Mouse (Mus musculus): ENCODE results near the gene Hectd4.

DNA sequence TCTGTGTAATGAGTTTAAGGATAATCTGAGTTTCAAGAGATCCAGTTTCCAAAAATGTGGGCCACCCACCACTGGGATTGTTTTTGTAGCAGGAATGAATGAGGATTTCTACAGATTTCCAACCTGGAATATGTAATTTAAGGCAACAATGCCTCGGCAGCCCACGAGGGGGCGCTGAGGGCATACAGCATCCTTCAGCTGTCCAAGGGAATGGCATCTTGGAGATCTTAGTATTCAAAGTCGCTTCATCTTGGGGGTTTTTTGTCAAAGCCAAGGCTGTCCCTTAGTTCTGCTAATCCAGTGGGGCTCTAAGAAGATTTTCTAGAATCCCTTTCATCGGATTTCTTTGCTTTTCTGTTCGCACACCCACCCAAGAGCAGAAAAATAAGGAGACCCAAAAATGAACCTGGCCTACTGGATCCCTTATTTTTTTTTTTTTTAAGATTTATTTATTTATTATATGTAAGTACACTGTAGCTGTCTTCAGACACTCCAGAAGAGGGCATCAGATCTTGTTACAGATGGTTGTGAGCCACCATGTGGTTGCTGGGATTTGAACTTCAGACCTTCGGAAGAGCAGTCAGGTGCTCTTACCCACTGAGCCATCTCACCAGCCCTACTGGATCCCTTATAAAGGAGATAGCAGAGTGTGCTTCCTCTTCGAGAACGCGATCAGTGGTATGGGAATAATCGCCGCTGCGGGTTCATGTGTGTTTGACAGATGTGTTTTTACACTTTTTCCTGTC lies 4.5 kb upstream of the Hectd4 start:
- peak; percentile 93 for TF ChIP-seq CTCF (IDR thresholded peaks at IDR 0.05; ENCODE audit: control insufficient read depth, insufficient read depth, low read length)
- no peak for TF ChIP-seq POLR2A (IDR thresholded peaks at IDR 0.05; ENCODE audit: borderline replicate concordance, control insufficient read depth, low read depth, low read length)
